Mouse (Mus musculus): Measurements from ENCODE around the gene Krt77.

DNA sequence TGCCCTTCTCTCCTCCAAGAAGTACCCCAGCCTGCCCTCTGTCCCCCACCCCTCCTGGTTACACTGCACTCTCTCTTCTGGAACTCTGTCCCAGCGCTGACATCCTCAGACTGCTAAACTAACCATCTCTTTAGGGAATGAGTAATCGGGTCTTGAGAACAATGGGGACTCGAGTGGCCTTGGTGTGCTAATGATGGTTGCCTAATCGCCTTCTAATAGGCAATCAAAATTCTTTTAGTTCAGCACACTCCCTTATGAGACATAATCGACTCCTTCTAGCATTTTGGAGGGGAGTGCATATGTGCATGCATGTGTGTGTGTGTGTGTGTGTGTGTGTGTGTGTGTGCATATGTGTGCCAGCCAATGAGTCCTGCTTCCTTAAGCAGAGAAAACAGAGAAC, 16.9 kb downstream of the Krt77 start:
- TF ChIP-seq MAFK (IDR thresholded peaks at IDR 0.05; ENCODE audit: insufficient replicate concordance, low read length) = no peak
- no peak for TF ChIP-seq HCFC1 (IDR thresholded peaks at IDR 0.05; ENCODE audit: low read depth, low read length)
- TF ChIP-seq CTCF (conservative IDR thresholded peaks at IDR 0.05 in 1 of 2, IDR thresholded peaks at IDR 0.05 in 1 of 2; ENCODE audit: low read depth in 2 of 2, low read length in 2 of 2) = no peak
- TF ChIP-seq E2F4 (IDR thresholded peaks at IDR 0.05; ENCODE audit: insufficient replicate concordance, low read depth, low read length) = no peak
- TF ChIP-seq ZNF384 (IDR thresholded peaks at IDR 0.05; ENCODE audit: low read depth, low read length) = no peak
- no peak for TF ChIP-seq MYC (IDR thresholded peaks at IDR 0.05; ENCODE audit: low read depth, low read length)
- TF ChIP-seq EP300 (IDR thresholded peaks at IDR 0.05; ENCODE audit: low read length) = no peak
- TF ChIP-seq TCF12 (IDR thresholded peaks at IDR 0.05; ENCODE audit: low read depth, low read length) = no peak
- no peak for TF ChIP-seq POLR2A (IDR thresholded peaks at IDR 0.05; ENCODE audit: low read depth, low read length)
- TF ChIP-seq NELFE (IDR thresholded peaks at IDR 0.05; ENCODE audit: low read depth, low read length) = no peak
- TF ChIP-seq POLR2AphosphoS2 (IDR thresholded peaks at IDR 0.05; ENCODE audit: low read depth, low read length) = no peak
- TF ChIP-seq SIN3A (IDR thresholded peaks at IDR 0.05; ENCODE audit: low read length) = no peak
